Mouse (Mus musculus) erythroblast, embryonic 14.5 days (primary cell): ENCODE measurements at regions not wholly inside any gene's neighbourhood (a gene's known extent, or its start where the extent isn't known, plus 50 kb on each side); places are given as distances from the start of the nearest gene placed in this dataset.

ENCODE experiments used
- H3K27me3 ChIP-seq: 2 replicates; pipeline ENCODE4 v1.6.1; 2012; ENCODE audit warnings: inconsistent platforms; ENCODE audit not compliant: control insufficient read depth
- H3K36me3 ChIP-seq: 2 replicates; pipeline ENCODE4 v1.6.1; 2012; ENCODE audit warnings: mild to moderate bottlenecking, inconsistent platforms; ENCODE audit not compliant: control insufficient read depth
- H3K4me1 ChIP-seq: 2 replicates; pipeline ENCODE4 v1.6.1; 2012; ENCODE audit warnings: inconsistent platforms; ENCODE audit not compliant: control insufficient read depth
- H3K4me3 ChIP-seq: replicated peaks from 2 replicates; pipeline ENCODE3; 2012; ENCODE audit warnings: moderate library complexity, mild to moderate bottlenecking, inconsistent platforms
- H3K9me3 ChIP-seq: 2 replicates; pipeline ENCODE4 v1.6.1; 2012; ENCODE audit warnings: low read length, inconsistent platforms, mixed read lengths; ENCODE audit not compliant: control insufficient read depth
- GATA1 ChIP-seq: IDR thresholded peaks from 2 replicates; pipeline ENCODE4 v1.6.1; 2012; ENCODE audit warnings: low read length, inconsistent platforms, mixed read lengths
- TAL1 ChIP-seq: IDR thresholded peaks from 3 replicates; pipeline ENCODE4 v1.6.1; 2012; ENCODE audit warnings: low read length, inconsistent platforms, mixed read lengths

DNA sequence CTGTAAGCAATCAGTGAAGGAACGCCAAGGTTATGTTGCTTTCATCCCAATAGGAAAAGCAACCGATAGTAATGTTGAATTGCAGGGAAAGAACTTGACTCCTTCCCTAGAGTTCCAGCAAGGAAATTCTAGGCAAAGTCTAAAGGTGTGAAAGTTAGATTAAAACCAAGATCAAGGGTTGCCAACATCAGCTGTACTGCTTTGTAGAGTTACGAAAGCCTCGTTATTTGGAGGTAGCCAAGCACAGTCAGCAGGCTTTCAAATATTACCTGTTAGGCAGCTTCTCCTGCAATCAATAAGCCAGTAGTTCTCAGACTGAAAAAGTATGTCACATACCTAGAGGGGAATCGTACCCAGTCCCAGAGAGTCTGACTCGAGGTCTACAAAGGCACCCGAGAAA is 58.4 kb upstream of the Gm47985 start:
- Histone ChIP-seq H3K4me3 (no peak overlapping the region), H3K9me3 (no peaks in the 10 kb centered on the region), H3K27me3 (no peaks in the 10 kb centered on the region), H3K4me1 (peaks cover 22% of the 10 kb centered on the region), H3K36me3 (no peaks in the 10 kb centered on the region)
- TF ChIP-seq GATA1 (no peak), TAL1 (no peak)

DNA sequence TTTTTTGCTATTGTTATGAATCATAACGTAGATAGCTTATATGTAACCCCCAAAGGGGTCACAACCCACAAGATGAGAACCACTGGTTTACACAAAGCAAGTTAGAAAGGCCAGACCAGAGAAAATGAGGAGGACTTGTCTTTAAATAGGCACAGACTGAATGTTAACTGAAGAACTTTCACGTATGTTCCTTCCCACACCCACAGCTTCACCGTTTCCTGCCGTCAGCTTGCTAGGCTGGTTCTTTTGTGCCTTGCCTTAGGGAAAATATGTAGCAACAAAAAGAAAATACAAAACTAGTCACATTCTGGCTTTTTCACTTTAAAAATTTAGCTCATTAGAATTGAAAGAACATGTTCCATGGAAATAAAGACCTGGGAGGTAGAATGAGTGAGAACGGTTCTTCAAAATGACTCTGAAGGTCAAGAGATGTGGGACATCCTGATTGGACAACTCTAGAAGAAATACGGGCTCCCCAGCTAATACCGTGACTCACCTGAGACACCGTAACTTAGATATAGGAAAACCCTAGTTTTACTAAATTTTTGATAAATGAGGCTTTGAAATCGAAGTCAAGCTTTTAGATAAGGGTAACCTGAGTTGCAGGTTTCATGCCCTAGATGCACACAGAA is 57.2 kb upstream of the Gm47985 start:
- TF ChIP-seq GATA1: no peak
- no peak for TF ChIP-seq TAL1
- Histone ChIP-seq H3K9me3 (no peaks in the 10 kb centered on the region), H3K36me3 (no peaks in the 10 kb centered on the region), H3K4me3 (no peak overlapping the region), H3K27me3 (no peaks in the 10 kb centered on the region), H3K4me1 (peaks cover 31% of the 10 kb centered on the region)

DNA sequence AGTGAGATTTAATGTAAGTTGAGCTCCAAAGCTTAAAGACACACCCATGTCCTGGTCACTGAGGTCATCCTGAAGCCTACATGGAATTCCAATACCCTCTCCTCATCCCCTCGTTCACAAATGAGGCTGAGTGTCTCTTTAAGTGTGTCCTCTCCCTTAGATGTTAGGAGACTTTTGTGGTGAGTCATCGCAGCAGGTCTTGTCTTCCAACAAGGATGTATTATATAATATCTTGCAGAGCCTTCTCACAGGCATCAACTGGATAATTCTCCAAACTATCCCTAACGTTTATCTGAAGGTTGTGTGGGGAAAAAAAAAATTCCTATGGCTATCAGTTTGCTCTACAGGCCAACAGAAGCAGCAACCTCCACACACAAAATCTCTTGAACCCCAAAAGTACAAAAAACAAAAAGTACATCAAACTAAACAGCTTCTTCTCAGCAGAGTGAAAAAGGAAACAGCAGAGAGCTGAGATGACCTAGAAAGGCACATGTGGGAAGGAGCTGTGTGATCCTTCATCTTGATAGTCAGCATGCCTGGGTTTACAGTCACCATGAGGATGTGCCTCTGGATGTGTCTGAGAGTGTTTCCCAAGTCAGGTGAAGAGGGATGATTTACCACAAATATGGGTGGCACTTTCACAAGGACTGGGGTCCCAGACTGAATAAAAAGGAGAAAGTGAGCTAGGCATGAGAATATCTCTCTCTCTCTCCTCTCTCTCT is 56.4 kb upstream of the Gm47985 start:
- no peaks in the 10 kb centered on the region for H3K9me3 ChIP-seq
- no peak overlapping the region for H3K4me3 ChIP-seq
- no peaks in the 10 kb centered on the region for H3K36me3 ChIP-seq
- H3K4me1 ChIP-seq: peaks cover 33% of the 10 kb centered on the region
- no peaks in the 10 kb centered on the region for H3K27me3 ChIP-seq
- TF ChIP-seq GATA1: no peak
- no peak for TF ChIP-seq TAL1

DNA sequence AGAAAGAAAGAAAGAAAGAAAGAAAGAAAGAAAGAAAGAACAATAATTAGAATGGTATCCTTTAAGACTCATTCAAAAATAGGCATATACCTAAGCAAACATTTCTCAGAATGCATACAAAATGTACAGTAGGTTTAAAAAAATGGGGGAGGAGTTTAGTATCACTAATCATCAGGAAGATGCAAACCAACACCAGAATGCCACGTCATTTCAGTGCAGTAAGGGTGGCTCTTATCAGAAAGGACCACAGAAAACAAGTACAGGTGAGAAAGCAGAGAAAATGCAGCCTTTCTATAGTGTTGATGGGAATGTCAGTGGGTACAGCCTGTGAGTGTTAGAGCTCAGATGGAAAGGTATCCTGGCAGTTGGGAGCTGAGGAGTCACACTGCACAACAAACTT is 55.6 kb upstream of the Gm47985 start:
- peaks cover 41% of the 10 kb centered on the region for H3K4me1 ChIP-seq

DNA sequence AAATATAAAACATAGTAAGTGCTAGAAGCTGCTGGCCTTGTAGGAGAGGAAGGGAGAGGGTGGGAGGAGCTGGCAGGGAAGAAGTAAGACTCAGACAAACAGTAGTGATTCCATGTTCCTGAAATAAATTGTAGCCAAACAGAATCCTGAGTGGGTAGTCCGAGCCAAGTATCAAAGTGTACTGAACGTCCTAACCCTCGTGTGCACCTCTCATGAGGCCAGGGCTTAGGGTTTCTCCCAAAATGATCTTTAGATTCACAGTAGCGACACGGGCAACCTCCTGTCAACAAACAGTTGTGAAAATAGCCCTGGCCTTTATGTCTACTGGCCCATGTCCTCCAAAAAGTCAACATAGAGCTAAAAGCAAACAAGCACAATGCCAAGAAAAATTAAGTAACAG is 54.3 kb upstream of the Gm47985 start:
- peaks cover 47% of the 10 kb centered on the region for H3K4me1 ChIP-seq
- no peaks in the 10 kb centered on the region for H3K9me3 ChIP-seq
- H3K36me3 ChIP-seq: no peaks in the 10 kb centered on the region
- TF ChIP-seq GATA1: no peak
- TF ChIP-seq TAL1: no peak
- no peaks in the 10 kb centered on the region for H3K27me3 ChIP-seq
- no peak overlapping the region for H3K4me3 ChIP-seq

More for the DNA sequence above, 55.6 kb upstream of the Gm47985 start:
- H3K9me3 ChIP-seq: no peaks in the 10 kb centered on the region
- H3K36me3 ChIP-seq: no peaks in the 10 kb centered on the region
- H3K4me3 ChIP-seq: no peak overlapping the region
- TF ChIP-seq GATA1 (no peak), TAL1 (no peak)
- H3K27me3 ChIP-seq: no peaks in the 10 kb centered on the region

DNA sequence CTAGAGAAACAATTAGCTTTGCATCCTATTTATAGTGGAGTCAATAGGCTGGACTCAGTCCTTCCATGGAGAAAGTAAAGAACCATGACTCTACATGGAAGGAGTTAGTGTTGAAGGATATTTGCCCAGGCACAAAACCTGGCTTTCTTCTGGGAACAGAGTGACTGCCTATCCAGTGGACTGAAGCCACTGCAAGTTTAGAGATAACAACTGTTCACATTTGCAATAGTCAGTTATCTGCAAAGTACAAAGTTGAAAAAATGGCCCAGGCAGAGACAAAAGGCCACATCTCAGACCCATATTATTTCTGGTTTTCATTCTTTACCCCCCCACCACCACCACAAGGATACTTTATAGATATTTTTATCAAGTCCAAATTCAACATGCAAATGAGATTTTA is 53.4 kb upstream of the Gm47985 start:
- no peaks in the 10 kb centered on the region for H3K9me3 ChIP-seq
- H3K36me3 ChIP-seq: no peaks in the 10 kb centered on the region
- no peaks in the 10 kb centered on the region for H3K27me3 ChIP-seq
- TF ChIP-seq TAL1: no peak
- TF ChIP-seq GATA1: no peak
- H3K4me3 ChIP-seq: no peak overlapping the region
- H3K4me1 ChIP-seq: peaks cover 47% of the 10 kb centered on the region

DNA sequence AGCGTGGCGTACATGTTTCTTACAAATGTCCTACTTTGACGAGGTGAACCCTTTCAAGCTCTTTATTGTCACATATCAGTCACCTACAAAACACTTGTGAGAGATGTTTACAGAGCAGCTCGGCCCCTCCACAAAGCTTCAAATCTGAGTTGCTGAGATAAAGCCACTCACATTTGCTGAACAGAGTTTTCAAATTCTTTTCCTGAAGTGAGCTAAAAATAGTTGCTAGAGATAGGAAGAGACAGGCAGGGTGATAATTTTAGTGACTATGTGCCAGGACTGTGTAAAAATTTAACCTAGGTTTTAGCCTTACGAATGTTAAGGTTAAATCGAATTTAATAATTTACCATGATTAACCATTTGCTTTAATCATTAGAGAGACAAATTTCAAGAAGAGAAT is 52.3 kb upstream of the Gm47985 start:
- no peak for TF ChIP-seq GATA1
- TF ChIP-seq TAL1: no peak
- Histone ChIP-seq H3K27me3 (no peaks in the 10 kb centered on the region), H3K4me3 (no peak overlapping the region), H3K4me1 (peaks cover 47% of the 10 kb centered on the region), H3K9me3 (no peaks in the 10 kb centered on the region), H3K36me3 (no peaks in the 10 kb centered on the region)

DNA sequence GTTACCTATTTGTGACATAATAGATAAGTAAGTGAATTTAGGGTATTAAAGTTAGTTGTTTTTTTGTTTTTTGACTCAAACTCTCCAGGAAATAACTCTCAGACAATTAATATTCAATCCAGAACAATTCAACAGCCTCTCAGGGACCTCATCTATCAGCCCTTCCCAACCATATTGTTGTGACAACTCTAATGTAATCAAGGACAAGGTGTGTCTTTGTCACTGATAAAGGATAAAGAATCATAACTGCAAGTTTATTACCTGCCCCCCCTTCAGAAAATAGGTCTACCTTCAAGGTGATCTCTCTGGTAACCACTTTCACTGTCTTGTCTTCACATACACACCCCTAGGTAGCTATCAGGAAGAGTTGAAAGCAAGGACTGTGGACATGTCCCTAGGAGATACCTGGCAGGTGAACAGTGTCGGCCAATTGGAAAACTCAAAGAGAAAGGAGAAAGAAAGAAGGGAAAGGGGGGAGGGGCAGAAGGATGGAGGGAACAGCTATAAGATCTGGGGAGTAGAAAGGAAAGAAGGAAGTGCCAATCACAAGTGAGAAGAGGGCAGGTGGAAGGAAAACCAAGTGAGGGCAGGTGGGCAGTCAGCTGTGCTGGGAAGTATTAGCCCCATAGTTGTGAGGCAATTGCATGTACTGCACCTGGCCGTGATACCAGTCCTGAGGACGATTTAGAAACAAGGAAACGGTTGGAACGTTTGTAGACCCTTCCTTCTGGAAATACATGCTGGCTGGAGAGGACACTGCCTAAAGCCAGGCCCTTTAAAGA is 51.3 kb upstream of the Gm47985 start:
- peaks cover 45% of the 10 kb centered on the region for H3K4me1 ChIP-seq
- H3K27me3 ChIP-seq: no peaks in the 10 kb centered on the region
- no peaks in the 10 kb centered on the region for H3K9me3 ChIP-seq
- H3K4me3 ChIP-seq: no peak overlapping the region
- TF ChIP-seq TAL1 (no peak), GATA1 (no peak)
- H3K36me3 ChIP-seq: no peaks in the 10 kb centered on the region

DNA sequence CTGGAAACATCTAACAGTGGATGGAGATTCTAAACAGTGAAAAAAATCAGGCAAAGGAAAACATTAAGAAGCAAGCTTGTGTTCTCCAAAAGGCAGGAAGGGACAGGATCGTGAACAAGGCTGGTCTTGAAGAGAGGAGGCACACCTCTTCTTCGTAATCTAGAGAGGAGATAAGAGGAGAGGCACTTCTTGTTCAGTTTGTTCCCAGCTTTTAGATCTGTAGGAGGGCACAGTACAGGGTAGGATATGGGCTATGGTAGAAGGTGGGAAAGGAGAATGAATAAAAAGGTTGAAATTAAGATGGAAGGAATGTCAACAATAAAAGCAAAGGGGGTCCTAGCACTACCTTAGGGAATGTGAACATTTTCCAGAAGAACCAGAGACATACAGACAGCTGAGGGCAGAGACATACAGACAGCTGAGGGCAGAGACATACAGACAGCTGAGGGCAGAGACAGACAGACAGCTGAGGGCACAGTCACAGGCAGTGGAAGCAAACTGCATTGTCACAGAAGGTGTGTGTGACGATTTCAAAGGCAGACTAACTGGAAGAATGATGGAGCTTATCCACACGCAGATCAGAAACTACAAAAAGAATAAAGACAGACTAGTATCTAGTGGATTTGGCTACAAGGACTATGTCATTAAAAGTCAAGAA is 50.6 kb upstream of the Gm47985 start:
- TF ChIP-seq GATA1 (no peak), TAL1 (no peak)
- Histone ChIP-seq H3K27me3 (no peaks in the 10 kb centered on the region), H3K36me3 (no peaks in the 10 kb centered on the region), H3K4me1 (peaks cover 41% of the 10 kb centered on the region), H3K4me3 (no peak overlapping the region), H3K9me3 (no peaks in the 10 kb centered on the region)
